Mouse (Mus musculus) mouse embryonic stem cell (cell line): Measurements from ENCODE around the gene Ddx43.

Experiments
- in situ Hi-C, 2 experiments: fragments of 300-500 bp; cut with MboI; formaldehyde crosslinking; loops; 1 replicate in 1 of 2; 3 replicates in 1 of 2; pipeline ENCODE4 v1.14.3; 2019 to 2020; ENCODE audit warnings: low sequenced_read_pairs in 2 of 2, low pct_unique_long_range_greater_than_20kb in 1 of 2, mixed read lengths in 1 of 2; ENCODE audit not compliant: unreplicated experiment in 1 of 2

Gene Ddx43

GRCm38 (mm10) chr9:78428185-78428584 lies 32.6 kb downstream of the Ddx43 start:
- in situ Hi-C loops, result no loop called here

- in situ Hi-C loops, result no loop called here
Observed at GRCm38 (mm10) chr9:78428870-78429432, 33.4 kb downstream of the Ddx43 start.

GRCm38 (mm10) chr9:78429551-78429950 lies 34.0 kb downstream of the Ddx43 start:
- in situ Hi-C loops, result no loop called here

GRCm38 (mm10) chr9:78430486-78430885 lies 34.9 kb downstream of the Ddx43 start:
- in situ Hi-C loops, result no loop called here

GRCm38 (mm10) chr9:78432471-78432870 lies 36.9 kb downstream of the Ddx43 start:
- in situ Hi-C loops, result no loop called here

- in situ Hi-C loops, result no loop called here
Observed at GRCm38 (mm10) chr9:78439426-78439825, 43.8 kb downstream of the Ddx43 start.

- in situ Hi-C loops, result no loop called here
Observed at GRCm38 (mm10) chr9:78442237-78442578, 46.6 kb downstream of the Ddx43 start.

GRCm38 (mm10) chr9:78442579-78443392 lies 47.2 kb downstream of the Ddx43 start, which contains the start of gene Cgas:
Gene Cgas, minus strand, starts transcription at chr9:78443237.
- in situ Hi-C loops, result no loop called here

GRCm38 (mm10) chr9:78447606-78447972 lies 52.0 kb downstream of the Ddx43 start:
- in situ Hi-C loops, result no loop called here

GRCm38 (mm10) chr9:78447973-78448873 lies 52.6 kb downstream of the Ddx43 start, which contains the start of the genes Mto1 and Gm17324:
Gene Mto1, plus strand, starts transcription at chr9:78448208.
Gene Gm17324, minus strand, starts transcription at chr9:78448786.
- in situ Hi-C loops, result no loop called here

GRCm38 (mm10) chr9:78450404-78450803 lies 54.8 kb downstream of the Ddx43 start:
- in situ Hi-C loops, result no loop called here

GRCm38 (mm10) chr9:78451382-78451781 lies 55.8 kb downstream of the Ddx43 start:
- in situ Hi-C loops, result no loop called here

GRCm38 (mm10) chr9:78457026-78457425 lies 61.4 kb downstream of the Ddx43 start:
- in situ Hi-C loops, result no loop called here

GRCm38 (mm10) chr9:78463337-78463736 lies 67.8 kb downstream of the Ddx43 start:
- in situ Hi-C loops, result no loop called here

- in situ Hi-C loops, result no loop called here
Observed at GRCm38 (mm10) chr9:78465725-78466124, 70.1 kb downstream of the Ddx43 start.
